Mouse (Mus musculus): ENCODE data around the gene Ppp2r5a. TPM values are rescaled to one million over a fixed set of nuclear protein-coding genes. Genes with fewer than 3 reads are reported as not detected.

Ppp2r5a gene
- polyA plus RNA-seq, 1 experiment from 2014 or later = 29.6 TPM

DNA sequence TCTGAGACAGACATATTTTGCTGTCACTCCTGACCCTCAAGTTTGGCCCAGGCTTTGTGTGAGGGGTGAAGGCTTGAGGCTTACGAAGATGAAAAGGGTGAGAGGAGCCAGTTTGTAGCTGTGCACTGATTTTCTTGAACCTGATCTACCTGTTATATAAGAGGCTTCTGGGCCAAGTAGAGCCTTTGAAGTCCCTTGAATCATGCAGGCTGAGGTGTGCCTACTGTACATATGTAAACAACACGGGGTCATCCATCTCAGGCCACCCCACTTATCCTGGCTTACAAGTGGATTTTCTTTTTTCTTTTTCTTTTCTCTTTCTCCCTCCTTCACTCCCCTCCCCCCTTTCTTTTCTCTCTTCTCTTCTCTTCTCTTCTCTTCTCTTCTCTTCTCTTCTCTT is 54.5 kb downstream of the Ppp2r5a start:
- no peaks in the 10 kb centered on the region for H3K9me3 ChIP-seq
- 70% methylated on average over 2 of the region's 2 CpGs for WGBS
- H3K27me3 ChIP-seq (replicated peaks) = no peaks in the 10 kb centered on the region
- ATAC-seq (ENCODE audit: insufficient read depth, low FRiP score, low read depth) = no peak
- no peak overlapping the region for H3K9ac ChIP-seq
- H3K36me3 ChIP-seq = peaks cover 24% of the 10 kb centered on the region
- 0 out of 2 replicates have a peak, but pooled peaks cover 4% of the 10 kb centered on the region for H3K4me1 ChIP-seq
- H3K4me2 ChIP-seq = no peak overlapping the region
- H3K27ac ChIP-seq = peak overlapping the region; percentile 26; the same call in 1 of the 2 replicates
- no peak overlapping the region for H3K4me3 ChIP-seq (replicated peaks)

DNA sequence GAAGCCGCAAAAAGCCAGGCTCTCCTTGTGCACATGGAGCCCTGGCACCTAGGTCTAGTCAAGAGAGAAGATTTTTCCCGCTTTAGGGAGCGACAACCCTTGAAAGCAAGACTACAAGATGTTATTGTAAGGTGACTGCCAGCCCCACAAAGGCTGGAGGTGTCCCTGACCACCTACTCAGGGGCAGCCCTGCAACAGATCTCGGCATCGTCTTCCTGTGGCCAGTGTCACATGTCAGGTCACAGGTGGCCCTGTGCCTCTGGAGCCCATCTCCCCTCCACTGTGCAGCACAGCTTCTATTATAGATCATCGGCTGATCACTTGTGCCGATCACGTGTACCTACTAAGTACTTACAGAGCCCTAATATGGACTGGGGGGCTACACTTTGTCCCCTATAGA is 55.5 kb downstream of the Ppp2r5a start:
- Histone ChIP-seq H3K27ac (no peak overlapping the region), H3K4me1 (0 out of 2 replicates have a peak, but pooled peaks cover 4% of the 10 kb centered on the region), H3K27me3 (replicated peaks) (no peaks in the 10 kb centered on the region), H3K9ac (no peak overlapping the region), H3K9me3 (no peaks in the 10 kb centered on the region), H3K36me3 (peaks cover 20% of the 10 kb centered on the region; the same call in 1 of the 2 replicates), H3K4me2 (no peak overlapping the region), H3K4me3 (replicated peaks) (no peak overlapping the region)
- ATAC-seq (ENCODE audit: insufficient read depth, low FRiP score, low read depth) = no peak
- 92% methylated on average over 8 of the region's 8 CpGs for WGBS

DNA sequence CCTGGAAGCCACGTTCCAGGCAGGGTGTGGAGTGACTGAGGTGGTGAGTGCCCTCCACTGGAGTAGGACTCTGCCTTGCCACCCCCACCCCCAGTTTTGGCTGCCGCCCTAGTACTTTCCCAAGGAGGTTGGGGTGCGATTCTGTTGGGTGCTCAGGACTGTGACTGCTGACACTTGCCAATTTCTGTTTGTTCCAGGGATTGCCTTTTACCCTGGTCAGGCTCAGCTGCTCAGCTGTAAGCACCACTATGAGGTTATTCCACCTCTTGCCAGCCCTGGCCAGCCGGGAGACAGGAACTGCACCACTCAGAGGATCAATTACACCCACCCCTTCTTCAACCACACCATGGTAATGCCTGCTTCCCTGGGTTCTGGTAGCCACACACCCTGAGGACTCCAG is 62.5 kb downstream of the Ppp2r5a start:
- Histone ChIP-seq H3K4me2 (no peak overlapping the region), H3K4me3 (replicated peaks) (no peak overlapping the region), H3K36me3 (peaks cover 27% of the 10 kb centered on the region), H3K27ac (no peak overlapping the region), H3K27me3 (replicated peaks) (no peaks in the 10 kb centered on the region), H3K9ac (no peak overlapping the region), H3K4me1 (no peaks in the 10 kb centered on the region), H3K9me3 (no peaks in the 10 kb centered on the region)
- WGBS = 82% methylated on average over 4 of the region's 4 CpGs
- ATAC-seq (ENCODE audit: insufficient read depth, low FRiP score, low read depth) = no peak

DNA sequence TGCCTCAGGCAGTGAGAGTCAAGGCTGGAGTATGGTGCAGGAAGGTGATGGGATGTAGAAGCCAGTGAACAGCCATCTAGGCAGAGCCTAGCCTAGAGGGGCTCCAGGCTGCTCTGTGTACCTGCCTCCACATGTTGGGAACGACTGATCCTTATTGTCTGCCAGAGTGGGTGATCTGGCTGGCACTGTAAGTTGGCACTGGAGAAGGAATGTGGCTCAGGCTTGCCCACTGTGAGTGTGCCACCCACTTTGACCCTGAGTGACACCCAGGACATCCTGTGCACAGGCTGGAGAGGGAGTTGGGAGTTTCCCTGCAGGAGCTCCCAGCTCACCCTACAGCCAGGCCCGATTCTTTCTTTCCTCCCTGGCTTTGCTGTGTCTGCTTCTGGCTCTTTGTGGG is 63.2 kb downstream of the Ppp2r5a start:
- no peaks in the 10 kb centered on the region for H3K4me1 ChIP-seq
- 94% methylated on average over 2 of the region's 2 CpGs for WGBS
- H3K27me3 ChIP-seq (replicated peaks) = no peaks in the 10 kb centered on the region
- no peak overlapping the region for H3K4me2 ChIP-seq
- H3K9ac ChIP-seq = no peak overlapping the region
- H3K4me3 ChIP-seq (replicated peaks) = no peak overlapping the region
- no peaks in the 10 kb centered on the region for H3K9me3 ChIP-seq
- peaks cover 27% of the 10 kb centered on the region for H3K36me3 ChIP-seq
- no peak for ATAC-seq (ENCODE audit: insufficient read depth, low FRiP score, low read depth)
- no peak overlapping the region for H3K27ac ChIP-seq

DNA sequence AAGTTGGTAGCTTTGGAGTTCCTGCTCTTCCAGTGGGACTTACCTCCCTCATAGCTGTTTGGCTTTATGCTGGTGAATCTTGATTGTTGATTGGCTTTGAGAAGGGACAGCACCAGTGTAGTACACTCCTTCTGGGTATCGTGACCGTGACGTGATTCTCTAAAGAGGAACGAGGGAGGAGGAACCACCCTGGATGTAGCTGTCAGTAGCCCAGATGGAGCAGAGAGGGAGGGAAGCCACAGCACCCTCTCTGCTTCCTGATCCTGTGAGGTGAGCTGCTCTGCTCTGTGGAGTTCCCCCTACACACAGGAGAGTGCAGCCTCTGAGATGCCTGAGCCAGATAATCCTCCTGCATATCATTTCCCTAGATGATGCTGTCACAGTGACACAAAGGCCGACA is 68.6 kb downstream of the Ppp2r5a start:
- no peak for ATAC-seq (ENCODE audit: insufficient read depth, low FRiP score, low read depth)
- H3K9ac ChIP-seq = no peak overlapping the region
- peaks cover 17% of the 10 kb centered on the region for H3K36me3 ChIP-seq
- H3K9me3 ChIP-seq = no peaks in the 10 kb centered on the region
- 81% methylated on average over 5 of the region's 5 CpGs for WGBS
- H3K27ac ChIP-seq = no peak overlapping the region
- H3K27me3 ChIP-seq (replicated peaks) = no peaks in the 10 kb centered on the region
- H3K4me3 ChIP-seq (replicated peaks) = no peak overlapping the region
- no peaks in the 10 kb centered on the region for H3K4me1 ChIP-seq
- no peak overlapping the region for H3K4me2 ChIP-seq

DNA sequence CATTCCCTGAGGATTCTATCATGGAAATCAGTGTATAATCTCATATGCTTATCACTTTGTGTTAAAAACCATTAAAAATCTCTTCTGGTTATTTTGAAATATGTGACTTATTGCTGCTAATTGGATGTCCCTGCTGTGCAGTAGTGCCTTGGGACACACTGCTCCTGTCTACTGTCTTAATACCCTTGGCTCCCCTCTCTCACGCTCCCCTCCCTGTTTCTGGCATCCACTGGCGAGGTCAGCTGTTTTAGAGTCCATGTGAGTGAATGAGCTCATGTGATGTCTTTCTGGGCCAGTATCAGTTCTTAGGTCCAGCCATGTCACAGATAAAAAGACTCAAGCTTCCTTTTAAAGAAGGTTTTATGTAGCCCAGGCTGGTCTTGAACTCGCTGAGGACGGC is 72.7 kb downstream of the Ppp2r5a start:
- H3K4me3 ChIP-seq (replicated peaks) = no peak overlapping the region
- 91% methylated on average over 4 of the region's 4 CpGs for WGBS
- H3K9me3 ChIP-seq = no peaks in the 10 kb centered on the region
- no peaks in the 10 kb centered on the region for H3K27me3 ChIP-seq (replicated peaks)
- H3K4me2 ChIP-seq = no peak overlapping the region
- no peak overlapping the region for H3K27ac ChIP-seq
- ATAC-seq (ENCODE audit: insufficient read depth, low FRiP score, low read depth) = no peak
- H3K36me3 ChIP-seq = 0 out of 2 replicates have a peak, but pooled peaks cover 3% of the 10 kb centered on the region
- H3K4me1 ChIP-seq = peaks cover 21% of the 10 kb centered on the region
- no peak overlapping the region for H3K9ac ChIP-seq

DNA sequence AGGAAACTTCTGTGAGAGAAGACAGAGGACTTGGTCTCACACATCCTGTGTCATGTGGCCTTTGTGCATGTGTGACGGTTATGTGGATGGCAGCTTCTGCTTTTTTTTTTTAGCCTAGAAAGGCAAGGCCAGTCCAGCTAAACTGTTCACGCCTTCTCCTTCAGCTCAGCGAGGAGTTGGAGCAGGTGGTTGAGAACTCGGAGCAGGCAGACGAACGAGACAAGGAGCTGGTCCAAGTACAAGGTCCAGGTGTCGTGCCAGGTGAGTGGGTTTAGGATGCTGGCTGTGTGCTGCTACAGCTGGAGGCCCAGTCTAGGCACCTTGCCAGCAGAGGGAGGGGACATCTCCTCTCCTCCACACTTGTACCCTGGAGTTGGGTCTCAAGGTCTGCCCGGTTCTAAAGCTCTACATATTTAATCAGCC is 75.0 kb downstream of the Ppp2r5a start:
- no peak overlapping the region for H3K27ac ChIP-seq
- H3K36me3 ChIP-seq = 0 out of 2 replicates have a peak, but pooled peaks cover 3% of the 10 kb centered on the region
- H3K4me3 ChIP-seq (replicated peaks) = no peak overlapping the region
- ATAC-seq (ENCODE audit: insufficient read depth, low FRiP score, low read depth) = peak; percentile 7; the same call in 1 of the 2 replicates
- H3K9ac ChIP-seq = no peak overlapping the region
- H3K27me3 ChIP-seq (replicated peaks) = no peaks in the 10 kb centered on the region
- no peaks in the 10 kb centered on the region for H3K9me3 ChIP-seq
- WGBS = 60% methylated on average over 8 of the region's 8 CpGs
- H3K4me1 ChIP-seq = peaks cover 25% of the 10 kb centered on the region
- no peak overlapping the region for H3K4me2 ChIP-seq

DNA sequence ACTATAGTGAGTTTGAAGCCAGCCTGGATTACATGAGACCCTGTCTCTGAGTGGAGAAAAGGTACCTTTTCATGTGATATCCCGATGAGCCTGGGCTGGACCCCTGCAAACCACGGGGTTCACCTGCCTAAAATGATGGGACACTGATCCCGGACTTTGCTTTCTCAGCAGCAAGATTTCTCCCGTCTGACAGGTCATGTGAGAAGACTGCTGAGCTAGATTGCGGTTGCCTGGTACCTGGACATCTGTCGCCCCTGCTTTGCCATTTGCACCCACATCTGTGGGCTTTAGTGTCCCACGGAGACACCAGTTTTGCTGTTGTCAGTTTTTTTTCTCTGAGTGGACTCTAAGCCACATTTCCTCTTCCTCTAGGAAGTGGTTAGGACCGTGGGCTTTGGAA is 75.8 kb downstream of the Ppp2r5a start:
- Histone ChIP-seq H3K4me3 (replicated peaks) (no peak overlapping the region), H3K9ac (no peak overlapping the region), H3K27ac (no peak overlapping the region), H3K9me3 (no peaks in the 10 kb centered on the region), H3K4me1 (peaks cover 25% of the 10 kb centered on the region), H3K4me2 (peak overlapping the region; percentile 91), H3K36me3 (0 out of 2 replicates have a peak, but pooled peaks cover 3% of the 10 kb centered on the region), H3K27me3 (replicated peaks) (no peaks in the 10 kb centered on the region)
- ATAC-seq (ENCODE audit: insufficient read depth, low FRiP score, low read depth) = no peak
- 72% methylated on average over 8 of the region's 8 CpGs for WGBS

DNA sequence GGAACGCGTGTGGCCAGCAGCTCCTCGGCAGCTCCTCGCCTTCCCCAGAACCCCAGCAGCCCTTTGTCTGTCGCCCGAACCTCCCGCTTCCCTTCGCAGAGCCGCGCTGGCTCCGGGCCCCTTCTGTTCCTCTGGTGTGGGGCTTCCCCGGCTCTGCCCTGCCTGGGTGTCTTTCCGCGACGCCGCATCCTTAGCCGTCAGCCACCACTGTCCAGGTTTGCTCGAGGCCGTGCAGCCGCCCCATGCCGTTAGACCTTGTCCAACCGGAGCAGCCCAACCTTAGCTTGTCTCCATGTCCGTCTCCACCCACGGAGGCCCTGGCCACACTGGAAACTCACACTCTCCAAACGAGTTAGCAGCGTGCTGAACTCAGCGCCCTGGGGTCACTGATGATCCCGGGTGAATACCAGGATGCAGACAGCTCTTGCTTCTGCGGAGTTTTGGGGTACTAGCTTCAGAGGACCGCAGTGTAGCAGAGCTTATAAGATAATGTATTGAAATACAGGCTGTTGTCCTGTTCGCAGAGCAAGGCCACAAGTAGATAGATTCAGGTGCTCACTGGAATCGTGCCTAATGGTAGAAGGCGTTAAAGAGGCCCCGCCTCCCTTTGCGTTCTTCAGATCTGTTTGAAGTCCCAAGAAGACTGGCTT is 76.7 kb downstream of the Ppp2r5a start:
- peak; percentile 54; the same call in 1 of the 2 replicates for ATAC-seq (ENCODE audit: insufficient read depth, low FRiP score, low read depth)
- 0 out of 2 replicates have a peak, but pooled peaks cover 3% of the 10 kb centered on the region for H3K36me3 ChIP-seq
- H3K9ac ChIP-seq = peak overlapping the region; percentile 68
- H3K27me3 ChIP-seq (replicated peaks) = no peaks in the 10 kb centered on the region
- no peaks in the 10 kb centered on the region for H3K9me3 ChIP-seq
- peak overlapping the region; percentile 91 for H3K4me2 ChIP-seq
- peak overlapping the region; percentile 92 for H3K4me3 ChIP-seq (replicated peaks)
- peak overlapping the region; percentile 73 for H3K27ac ChIP-seq
- 1% methylated on average over 35 of the region's 35 CpGs for WGBS
- peaks cover 25% of the 10 kb centered on the region for H3K4me1 ChIP-seq

DNA sequence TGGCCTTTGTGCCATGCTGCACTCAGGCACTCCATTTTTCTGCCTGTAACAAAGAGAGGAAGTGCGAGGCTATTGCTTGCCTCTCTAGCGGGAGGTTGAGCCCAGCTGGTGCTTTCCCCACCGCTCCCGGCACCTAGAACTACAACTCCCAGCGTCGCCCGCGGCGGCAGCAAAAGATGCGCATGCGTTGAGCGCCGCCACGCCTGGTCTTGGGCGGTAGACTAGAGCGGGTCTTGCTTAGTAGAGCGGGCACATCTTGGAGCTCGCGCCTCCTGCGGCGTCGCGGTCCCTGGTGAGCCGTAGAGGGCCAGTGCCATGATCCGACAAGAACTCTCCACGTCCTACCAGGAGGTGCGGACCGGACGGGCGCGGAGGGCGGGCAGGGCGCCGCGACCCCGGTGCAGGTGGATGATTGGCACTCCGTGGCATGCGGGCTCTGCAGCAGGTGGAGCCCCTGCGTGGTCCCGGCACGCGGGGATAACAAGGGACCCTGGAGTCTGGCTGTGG is 77.3 kb downstream of the Ppp2r5a start, which contains the start of gene Tmem206:
Gene Tmem206 (plus strand): TSS at position 187 of the 507 bp plus-strand sequence.
- peak; percentile 95 for ATAC-seq (ENCODE audit: insufficient read depth, low FRiP score, low read depth)
- H3K4me3 ChIP-seq (replicated peaks) = peak within 1 kb of the TSS; percentile 92
- under 1% methylated on average over 42 of the region's 42 CpGs for WGBS
- peaks cover 25% of the 10 kb centered on the region for H3K4me1 ChIP-seq
- peak within 1 kb of the TSS; percentile 73 for H3K27ac ChIP-seq
- H3K4me2 ChIP-seq = peak within 1 kb of the TSS; percentile 91
- H3K9me3 ChIP-seq = no peaks in the 10 kb centered on the region
- H3K27me3 ChIP-seq (replicated peaks) = no peaks in the 10 kb centered on the region
- H3K36me3 ChIP-seq = 0 out of 2 replicates have a peak, but pooled peaks cover 3% of the 10 kb centered on the region
- peak within 1 kb of the TSS; percentile 68 for H3K9ac ChIP-seq

DNA sequence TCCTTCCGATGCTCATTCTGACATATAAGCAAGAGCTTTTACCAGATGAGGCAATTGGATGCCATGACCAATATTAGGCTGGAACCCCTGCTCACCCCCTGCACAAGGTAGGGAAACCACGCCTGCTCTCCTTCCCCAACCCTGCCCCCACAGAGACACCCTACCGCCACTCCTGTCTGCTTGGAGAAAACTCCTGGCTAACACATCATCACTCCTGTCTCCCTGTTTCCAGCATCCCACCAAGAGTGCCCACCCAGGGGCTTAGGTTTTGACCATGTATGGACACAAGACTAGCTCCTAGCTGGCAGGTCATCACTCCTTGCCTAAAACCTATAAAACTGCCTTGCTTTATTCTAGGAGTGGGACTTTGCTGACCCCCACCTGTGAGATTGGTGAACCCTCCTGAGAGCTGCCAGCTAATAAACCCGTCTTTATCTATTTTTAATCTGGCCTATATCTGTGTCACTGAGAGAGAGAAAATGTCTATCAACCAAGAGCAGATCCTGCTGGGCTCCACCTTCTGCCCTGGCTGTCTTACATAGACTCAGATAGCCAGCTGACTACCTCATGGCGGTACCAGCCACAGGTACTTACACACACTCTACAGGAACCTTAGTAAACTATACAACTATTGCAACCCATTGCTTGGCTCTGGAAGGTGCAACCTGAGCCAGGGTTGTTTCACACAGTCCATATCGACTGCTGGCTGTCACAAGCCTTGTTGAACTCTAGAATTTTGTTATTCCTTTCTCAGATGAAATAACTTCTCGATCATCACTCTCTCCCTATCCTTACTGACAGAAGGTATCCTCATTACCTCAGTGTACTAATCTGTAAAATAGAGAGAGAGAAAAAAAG is 78.1 kb downstream of the Ppp2r5a start:
- Histone ChIP-seq H3K36me3 (0 out of 2 replicates have a peak, but pooled peaks cover 2% of the 10 kb centered on the region), H3K9ac (no peak overlapping the region), H3K9me3 (no peaks in the 10 kb centered on the region), H3K4me1 (peaks cover 25% of the 10 kb centered on the region), H3K27me3 (replicated peaks) (no peaks in the 10 kb centered on the region), H3K4me2 (peak overlapping the region; percentile 91), H3K4me3 (replicated peaks) (peak overlapping the region; percentile 92), H3K27ac (no peak overlapping the region)
- WGBS = 77% methylated on average over 7 of the region's 7 CpGs
- 0 out of 2 replicates have a peak, but pooled peaks have one; percentile 7 for ATAC-seq (ENCODE audit: insufficient read depth, low FRiP score, low read depth)

All from stomach, embryonic 15.5 days (tissue).